ENCODE assay signal across 9 mouse cellular contexts in the genomic region with DNA sequence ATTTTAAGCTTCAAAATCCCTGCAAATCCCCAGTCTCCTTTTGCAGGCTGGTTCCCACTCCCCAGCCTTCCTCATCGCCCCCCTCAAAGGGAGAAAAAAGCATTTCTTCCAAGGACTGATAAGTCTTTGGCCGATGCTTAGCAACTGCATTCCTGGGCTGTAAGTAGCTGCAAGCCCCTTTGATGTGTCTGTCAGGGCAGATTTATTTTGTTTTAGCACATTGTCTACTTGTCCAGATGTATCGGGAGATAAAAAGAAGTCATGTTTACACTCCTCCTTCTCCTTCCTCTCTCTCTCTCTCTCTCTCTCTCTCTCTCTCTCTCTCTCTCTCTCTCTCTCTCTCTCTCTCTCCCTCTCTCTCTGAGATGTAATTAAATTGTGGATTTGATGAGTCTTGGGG.
DNase-seq lines count a peak whose midpoint lies in the region; ATAC-seq and TF ChIP-seq lines count a peak whose summit lies in the region.
"Had no signal": no experiment of that assay in that cellular context is flagged by ENCODE, and none has a peak within 500 bp of the region (broad histone marks: within the 10 kb centered on the region; RNA-seq: fewer than 3 reads in every experiment).

No protein-coding gene starts in this region.

- no peak for ATAC-seq in heart, embryonic 14.5 days (ENCODE audit: insufficient number of reproducible peaks, insufficient read depth, low FRiP score, low read depth)
- ATAC-seq in forebrain, embryonic 13.5 days = no peak

- peaks cover 8 to 12% of the 10 kb centered on the region in 2 experiments; a peak in 2 of 4 replicates for H3K4me1 ChIP-seq in heart, embryonic 14.5 days (ENCODE audit: control insufficient read depth in 2 of 2, insufficient read depth in 2 of 2, low read length in 2 of 2)
- H3K4me1 ChIP-seq in forebrain, embryonic 13.5 days = peaks cover 24% of the 10 kb centered on the region
- peaks cover 65% of the 10 kb centered on the region for H3K4me1 ChIP-seq in midbrain, embryonic 10.5 days

- H3K9ac ChIP-seq in heart, embryonic 14.5 days (ENCODE audit: low read length) = no peak overlapping the region
- H3K9ac ChIP-seq in forebrain, embryonic 13.5 days = no peak overlapping the region

- H3K27me3 ChIP-seq in heart, embryonic 14.5 days (ENCODE audit: control insufficient read depth, insufficient read depth, low read length) = no peaks in the 10 kb centered on the region
- peaks cover 56% of the 10 kb centered on the region for H3K27me3 ChIP-seq in forebrain, embryonic 13.5 days
- peaks cover 32% of the 10 kb centered on the region for H3K27me3 ChIP-seq in midbrain, embryonic 10.5 days (ENCODE audit: low read depth, poor library complexity, severe bottlenecking)

- H3K9me3 ChIP-seq in heart, embryonic 14.5 days (ENCODE audit: control insufficient read depth, low read length) = no peaks in the 10 kb centered on the region
- no peaks in the 10 kb centered on the region for H3K9me3 ChIP-seq in forebrain, embryonic 13.5 days (replicated peaks)
- H3K9me3 ChIP-seq in midbrain, embryonic 10.5 days (replicated peaks) = no peaks in the 10 kb centered on the region

- 10% methylated on average over 3 of the region's 3 CpGs for WGBS in heart, embryonic 14.5 days
- 9% methylated on average over 3 of the region's 3 CpGs for WGBS in forebrain, embryonic 13.5 days
- 0% methylated on average over 3 of the region's 3 CpGs for WGBS in midbrain, embryonic 10.5 days

- no peak for DNase-seq in heart, postnatal 36 days
- peak; percentile 73 for DNase-seq in brain, embryonic 14.5 days (ENCODE audit: low read depth)
- DNase-seq in midbrain, embryonic 10.5 days (ENCODE audit: low spot score) = peak; percentile 63
- DNase-seq in right cerebral cortex, postnatal 25 days = no peak
- DNase-seq in B cell, adult 2 months = no peak
- no peak for DNase-seq in right cerebral cortex, postnatal 14 days
- DNase-seq: adrenal gland, postnatal 36 days had no signal

- no peaks in the 10 kb centered on the region for H3K36me3 ChIP-seq in heart, embryonic 14.5 days (ENCODE audit: control insufficient read depth, insufficient read depth, low read length)
- H3K36me3 ChIP-seq in forebrain, embryonic 13.5 days (ENCODE audit: poor library complexity, severe bottlenecking) = no peaks in the 10 kb centered on the region
- no peaks in the 10 kb centered on the region for H3K36me3 ChIP-seq in midbrain, embryonic 10.5 days

- no peak for TF ChIP-seq CTCF in brain, embryonic 14.5 days (IDR thresholded peaks at IDR 0.05; ENCODE audit: borderline replicate concordance, extremely low read depth, insufficient read depth, insufficient read length)

- H3K27ac ChIP-seq in heart, embryonic 14.5 days (replicated peaks in 1 of 2; ENCODE audit: control insufficient read depth in 1 of 2, insufficient read depth in 1 of 2, low read depth in 2 of 2, low read length in 2 of 2) = no peak overlapping the region
- no peak overlapping the region for H3K27ac ChIP-seq in forebrain, embryonic 13.5 days
- peak overlapping the region; percentile 86 for H3K27ac ChIP-seq in midbrain, embryonic 10.5 days (replicated peaks)

- TF ChIP-seq POLR2A in brain, embryonic 14.5 days (IDR thresholded peaks at IDR 0.05; ENCODE audit: borderline replicate concordance, extremely low read depth, insufficient read depth, insufficient read length, poor library complexity, severe bottlenecking) = no peak

- peak overlapping the region; percentile 58 for H3K4me2 ChIP-seq in heart, embryonic 14.5 days (ENCODE audit: low read length)
- peak overlapping the region; percentile 57; the same call in 1 of the 2 replicates for H3K4me2 ChIP-seq in forebrain, embryonic 13.5 days

- intact Hi-C loops in heart, postnatal 36 days (cut with DNase I) = loop anchor here (10.0 kb wide), 1 partner anchor 823 kb away; a partner anchor contains a TSS

- no peak overlapping the region for H3K4me3 ChIP-seq in heart, embryonic 14.5 days (ENCODE audit: control insufficient read depth in 1 of 2, insufficient read depth in 1 of 2, low read depth in 1 of 2, low read length in 2 of 2)
- no peak overlapping the region for H3K4me3 ChIP-seq in forebrain, embryonic 13.5 days
- H3K4me3 ChIP-seq in midbrain, embryonic 10.5 days = peak overlapping the region; percentile 49

Comparison
In these comparisons a context has a peak if more than half of its experiments do, and no peak if none do; other contexts are left out.
1. DNase-seq: peak in brain, embryonic 14.5 days (single experiment) and midbrain, embryonic 10.5 days (single experiment); none in heart, postnatal 36 days (0 of 2), right cerebral cortex, postnatal 25 days (single experiment), B cell, adult 2 months (0 of 2) and right cerebral cortex, postnatal 14 days (single experiment).